Mouse (Mus musculus) brain, embryonic 14.5 days (tissue): ENCODE results near the gene N4bp2. TPM values are rescaled to one million over a fixed set of nuclear protein-coding genes. Genes with fewer than 3 reads are reported as not detected.

ENCODE experiments used
- DNase-seq: peaks from one replicate; pipeline ENCODE4 v3.0.0-alpha.2; 2011; ENCODE audit warnings: low read depth
- CTCF ChIP-seq: fragments of 200-500 bp; IDR thresholded peaks from 2 replicates; pipeline ENCODE4 v1.5.1; 2012; ENCODE audit warnings: inconsistent platforms, mild to moderate bottlenecking, moderate library complexity, borderline replicate concordance; ENCODE audit not compliant: insufficient read depth, insufficient read length; ENCODE audit errors: extremely low read depth
- POLR2A ChIP-seq: fragments of 200-500 bp; IDR thresholded peaks from 2 replicates; pipeline ENCODE4 v1.6.1; 2012; ENCODE audit warnings: mild to moderate bottlenecking, inconsistent platforms, borderline replicate concordance; ENCODE audit not compliant: poor library complexity, insufficient read depth, insufficient read length, severe bottlenecking; ENCODE audit errors: extremely low read depth
- polyA plus RNA-seq: library from polyadenylated mRNA; depleted of rRNA; stranded (reverse); fragments of >200 nt; gene quantifications from 2 replicates; pipeline ENCODE4 v1.2.3, GENCODE M21; 2012

The N4bp2 gene
- polyA plus RNA-seq, 1 experiment = 31.4 TPM

GRCm38 (mm10) chr5:65842947-65843346, 79.6 kb downstream of the N4bp2 start:
- no peak for DNase-seq
- TF ChIP-seq POLR2A = no peak
- TF ChIP-seq CTCF = no peak

DNA sequence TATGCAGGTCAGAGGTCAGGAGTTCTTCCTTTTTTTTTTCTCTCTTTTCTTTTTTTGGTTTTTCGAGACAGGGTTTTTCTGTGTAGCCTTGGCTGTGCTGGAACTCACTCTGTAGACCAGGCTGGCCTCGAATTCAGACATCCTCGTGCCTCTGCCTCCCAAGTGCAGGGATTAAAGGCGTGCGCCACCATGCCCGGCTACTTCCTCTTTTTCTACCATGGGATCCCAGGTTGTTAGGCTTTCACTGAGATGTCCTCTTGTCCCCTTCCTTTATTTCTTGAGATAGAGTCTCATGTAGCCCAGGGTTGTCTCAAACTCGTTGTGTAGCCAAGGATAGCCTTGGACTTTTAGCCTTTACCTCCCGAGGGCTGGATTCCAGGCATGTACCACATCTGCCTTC, 83.2 kb downstream of the N4bp2 start:
- DNase-seq = no peak
- no peak for TF ChIP-seq CTCF
- TF ChIP-seq POLR2A = no peak

- TF ChIP-seq POLR2A = no peak
- TF ChIP-seq CTCF = no peak
- no peak for DNase-seq
Measured at GRCm38 (mm10) chr5:65846958-65847357, 83.6 kb downstream of the N4bp2 start.

DNA sequence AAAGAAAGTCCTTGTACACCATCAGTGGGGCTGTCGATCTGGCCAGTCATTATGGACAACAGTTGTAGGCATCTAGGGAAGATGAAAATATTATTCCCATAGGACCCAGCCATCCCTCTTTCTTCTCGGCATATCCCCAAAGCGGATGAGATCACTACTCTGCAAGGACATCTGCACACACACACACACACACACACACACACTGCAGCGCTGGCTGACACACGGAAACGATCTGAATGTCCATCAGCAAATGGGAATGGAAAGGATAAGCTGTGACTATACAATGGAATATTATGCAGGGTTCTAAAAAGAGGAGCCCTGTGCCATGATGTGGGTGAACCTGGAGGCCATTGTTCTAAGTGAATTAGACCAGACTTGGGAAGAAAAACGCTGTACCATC, 84.3 kb downstream of the N4bp2 start:
- no peak for DNase-seq
- TF ChIP-seq POLR2A = no peak
- no peak for TF ChIP-seq CTCF

DNA sequence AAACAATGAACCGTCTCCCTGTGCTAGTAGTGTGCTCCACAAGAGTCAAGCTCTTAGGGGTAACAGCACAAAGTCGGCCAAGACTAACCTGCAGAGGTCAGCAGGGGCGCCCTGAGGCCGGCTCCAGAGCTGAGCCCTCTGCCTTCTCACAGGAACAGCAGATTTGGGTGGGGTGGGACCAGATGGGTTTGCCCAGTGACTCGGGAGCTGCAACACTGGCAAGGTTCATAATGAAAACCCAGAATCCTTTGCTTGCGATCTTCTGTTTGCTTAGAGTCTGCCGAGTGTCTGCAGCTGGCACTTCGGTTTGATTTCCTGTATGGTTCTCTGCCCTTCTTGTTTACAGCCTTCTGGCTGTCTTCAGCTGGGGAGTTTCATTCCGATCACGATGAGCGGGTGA, 87.4 kb downstream of the N4bp2 start:
- TF ChIP-seq POLR2A = no peak
- no peak for TF ChIP-seq CTCF
- DNase-seq = peak; percentile 37

DNA sequence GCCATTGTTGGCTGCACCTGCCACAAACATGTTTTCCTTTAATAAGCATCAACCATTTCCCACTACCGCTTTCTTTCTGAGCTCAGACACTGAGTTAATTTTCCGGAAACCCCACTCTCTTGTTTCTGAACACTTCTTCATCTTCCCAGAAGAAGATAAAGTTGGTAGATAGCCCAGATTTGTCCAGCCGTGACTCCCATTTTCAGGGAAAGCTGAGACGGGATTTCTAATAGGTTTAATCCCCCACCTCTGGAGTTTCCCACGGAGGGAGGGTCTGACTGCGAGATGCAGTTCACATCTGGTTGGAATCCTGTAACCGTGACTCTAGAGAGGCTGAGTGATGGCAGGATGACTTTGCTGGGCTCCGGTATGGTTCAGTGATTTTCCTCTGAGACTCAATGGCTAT, 91.5 kb downstream of the N4bp2 start:
- DNase-seq = no peak
- TF ChIP-seq POLR2A = no peak
- no peak for TF ChIP-seq CTCF

GRCm38 (mm10) chr5:65855571-65855970, 92.2 kb downstream of the N4bp2 start:
- no peak for DNase-seq
- TF ChIP-seq CTCF (no peak), POLR2A (no peak)

DNA sequence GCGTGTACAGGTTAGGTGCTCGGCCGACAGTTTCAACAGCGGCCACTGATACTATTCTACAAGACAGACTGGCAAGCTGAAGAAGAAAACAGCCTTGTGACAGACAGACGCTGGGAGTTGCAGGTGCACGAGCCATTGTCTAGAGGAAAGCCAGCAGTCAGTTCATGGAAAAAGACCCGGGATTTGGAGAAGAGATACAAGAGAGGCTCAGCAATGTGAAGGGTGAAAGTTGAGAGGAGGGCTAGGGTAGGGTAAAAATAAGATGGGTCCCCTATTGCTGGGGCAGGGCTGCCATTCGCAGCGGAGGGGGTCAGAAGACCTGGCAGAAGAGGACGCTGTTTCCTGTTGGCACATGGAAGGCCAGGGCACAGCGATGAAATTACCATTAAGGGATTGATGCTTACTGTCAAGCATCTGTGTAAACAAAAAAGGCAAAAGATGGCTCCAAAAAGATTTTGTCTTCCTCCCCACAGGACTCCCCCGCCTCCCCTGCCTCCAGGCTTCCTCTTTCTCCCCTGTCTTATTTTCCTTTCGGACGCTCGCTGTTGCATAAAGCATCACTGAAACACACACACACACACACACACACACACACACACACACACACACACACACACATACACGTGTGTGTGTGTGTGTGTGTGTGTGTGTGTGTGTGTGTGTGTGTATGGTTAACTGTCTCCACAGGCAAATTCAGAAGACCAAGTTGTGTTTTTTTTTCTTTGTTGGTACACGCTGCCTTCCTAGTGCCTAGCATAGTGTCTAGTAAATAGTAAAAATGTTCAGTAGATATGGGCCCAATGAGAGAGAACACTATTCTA, 93.5 kb downstream of the N4bp2 start:
- DNase-seq = no peak
- TF ChIP-seq POLR2A (no peak), CTCF (no peak)

DNA sequence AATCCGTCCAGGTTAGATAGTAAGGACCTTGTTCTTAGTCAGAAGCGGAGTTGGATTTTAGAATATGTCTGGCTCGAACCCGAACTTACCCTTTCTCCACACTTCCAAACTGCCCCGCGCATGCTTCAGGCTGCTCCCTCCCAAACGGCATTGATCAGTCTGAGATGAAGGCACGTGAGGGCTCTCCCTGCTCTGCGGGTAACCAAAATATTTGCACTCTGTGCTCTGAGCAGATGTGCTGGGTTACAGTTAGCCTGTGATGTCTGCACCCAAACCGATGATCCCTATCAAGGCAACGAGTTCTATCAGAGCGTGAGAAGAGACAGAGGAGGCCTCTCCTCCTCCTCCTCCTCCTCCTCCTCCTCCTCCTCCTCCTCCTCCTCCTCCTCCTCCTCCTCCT, 94.6 kb downstream of the N4bp2 start:
- no peak for DNase-seq
- TF ChIP-seq CTCF (no peak), POLR2A (no peak)

DNA sequence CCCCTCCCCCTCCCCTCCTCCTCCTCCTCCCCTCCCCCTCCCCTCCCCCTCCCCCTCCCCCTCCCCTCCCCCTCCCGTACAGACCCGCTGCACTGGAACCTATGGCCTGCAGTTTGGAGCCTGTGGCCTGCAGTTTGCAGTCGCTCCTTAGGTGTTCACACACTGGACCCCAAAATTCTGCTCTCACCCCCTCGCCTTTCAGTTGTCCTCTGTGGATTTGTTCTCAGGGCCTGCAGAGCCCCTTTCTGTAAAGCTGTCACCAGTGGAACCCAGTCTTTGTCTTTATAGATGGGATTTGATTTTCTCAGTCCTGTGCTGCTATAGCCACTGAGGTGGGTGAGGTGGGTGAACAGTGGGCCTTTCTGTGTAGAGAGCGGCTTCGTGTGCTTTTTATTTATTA, 95.0 kb downstream of the N4bp2 start:
- TF ChIP-seq POLR2A (no peak), CTCF (no peak)
- DNase-seq = no peak

DNA sequence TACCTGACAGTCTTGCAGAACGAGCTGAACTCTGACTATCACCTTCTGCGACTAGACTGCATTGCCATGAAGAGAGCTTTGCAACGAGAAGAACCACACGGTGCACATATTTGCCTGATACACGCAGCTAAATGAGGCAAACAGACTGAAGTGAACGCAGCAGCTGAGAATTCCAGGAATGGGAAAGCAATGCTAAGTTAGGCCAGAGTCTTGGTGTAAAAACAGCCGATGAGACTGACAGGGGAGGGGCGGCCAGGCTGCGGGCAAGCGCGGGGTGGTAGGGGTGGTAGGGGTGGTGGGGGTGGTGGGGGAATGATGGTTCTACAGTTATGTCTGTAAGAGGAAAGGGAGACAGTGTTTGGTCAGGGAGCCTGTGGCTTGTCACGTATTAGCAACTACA, 95.6 kb downstream of the N4bp2 start:
- DNase-seq = peak; percentile 20

GRCm38 (mm10) chr5:65859396-65859795, 96.1 kb downstream of the N4bp2 start:
- DNase-seq = no peak
- no peak for TF ChIP-seq POLR2A
- TF ChIP-seq CTCF = no peak

More for the DNA sequence above, 95.6 kb downstream of the N4bp2 start:
- TF ChIP-seq CTCF (no peak), POLR2A (no peak)
